Mouse (Mus musculus) liver, postnatal 0 days (tissue): ENCODE measurements around the gene Eci2. TPM values are rescaled to one million over a fixed set of nuclear protein-coding genes. Genes with fewer than 3 reads are reported as not detected.
"Not testable (repeated sequence)": the region's sequence is repeated elsewhere in the genome, so short reads cannot be mapped to it uniquely, and the experiment has no call there.

Source experiments
- ATAC-seq: fragments of 200-750 bp; cut with Nextera tagmentation; 2 replicates; pipeline ENCODE4 v1.8.0; 2017; ENCODE audit warnings: mild to moderate bottlenecking, moderate library complexity
- DNase-seq: peaks from one replicate; pipeline ENCODE4 v3.0.0-alpha.2; 2016
- H3K27ac ChIP-seq: fragments of 300-500 bp; sonication (generic); 2 replicates; pipeline ENCODE4 v1.5.1; 2014; ENCODE audit warnings: antibody characterized with exemption, moderate library complexity, mild to moderate bottlenecking, low read depth
- H3K27me3 ChIP-seq: fragments of 300-500 bp; sonication (generic); 2 replicates; pipeline ENCODE4 v1.6.1; 2014; ENCODE audit warnings: low read length, control low read depth, mixed read lengths; ENCODE audit not compliant: insufficient read depth
- H3K36me3 ChIP-seq: fragments of 300-500 bp; sonication (generic); replicated peaks from 2 replicates; pipeline ENCODE4 v1.6.1; 2014; ENCODE audit warnings: mild to moderate bottlenecking, control low read depth, low read length, moderate library complexity, mixed read lengths; ENCODE audit not compliant: insufficient read depth
- H3K4me1 ChIP-seq: fragments of 300-500 bp; sonication (generic); 2 replicates; pipeline ENCODE4 v1.6.1; 2014; ENCODE audit warnings: antibody characterized with exemption, mild to moderate bottlenecking, control low read depth; ENCODE audit not compliant: insufficient read depth
- H3K4me2 ChIP-seq: fragments of 300-500 bp; sonication (generic); 2 replicates; pipeline ENCODE4 v1.6.1; 2014; ENCODE audit warnings: low read depth, mild to moderate bottlenecking, low read length, moderate library complexity, mixed read lengths
- H3K4me3 ChIP-seq: fragments of 300-500 bp; sonication (generic); 2 replicates; pipeline ENCODE4 v1.5.1; 2014; ENCODE audit warnings: low read depth, low read length
- H3K9ac ChIP-seq: fragments of 300-500 bp; sonication (generic); replicated peaks from 2 replicates; pipeline ENCODE4 v1.6.1; 2014; ENCODE audit warnings: mild to moderate bottlenecking, moderate library complexity
- H3K9me3 ChIP-seq: fragments of 300-500 bp; sonication (generic); 2 replicates; pipeline ENCODE4 v1.6.1; 2016; ENCODE audit warnings: mild to moderate bottlenecking, control low read depth, low read length, mixed read lengths
- CTCF ChIP-seq: sonication (generic); IDR thresholded peaks from 2 replicates; pipeline ENCODE4 v1.5.1; 2016; ENCODE audit warnings: antibody characterized with exemption, low read depth
- EP300 ChIP-seq: IDR thresholded peaks from 2 replicates; pipeline ENCODE4 v1.6.1; 2016; ENCODE audit warnings: antibody characterized with exemption, low read depth, mild to moderate bottlenecking
- WGBS: fragments of 180-500 bp; shearing (Covaris S2); extraction: QIAGEN DNeasy Blood & Tissue Kit; methylation state at CpG from one replicate; pipeline ENCODE4 v1.1.7; 2014; ENCODE audit not compliant: insufficient replicate concordance; 5-methylcytosine and 5-hydroxymethylcytosine counted together
- polyA plus RNA-seq: library from polyadenylated mRNA; unstranded; fragments of >200 nt; fragmentation: Nextera tagmentation; extraction: Ambion mirVana; gene quantifications from 2 replicates; pipeline ENCODE4 v1.2.1, GENCODE M21; 2015

The Eci2 gene
- polyA plus RNA-seq, 1 experiment from 2014 or later: 131 TPM

GRCm38 (mm10) chr13:34963511-34964397, 63.1 kb downstream of the Eci2 start, which contains the start of gene Eci3:
Gene Eci3 (minus strand): TSS chr13:34963810.
- Histone ChIP-seq H3K4me2 (peak within 1 kb of the TSS; percentile 77), H3K27me3 (peaks cover 19% of the 10 kb centered on the region), H3K4me1 (peaks cover 9% of the 10 kb centered on the region), H3K36me3 (no peaks in the 10 kb centered on the region), H3K9me3 (no peaks in the 10 kb centered on the region), H3K9ac (peak within 1 kb of the TSS; percentile 26), H3K27ac (no peak within 1 kb of the TSS), H3K4me3 (peak within 1 kb of the TSS; percentile 37)
- WGBS: 6% methylated on average over 32 of the region's 32 CpGs
- ATAC-seq: no peak
- peak; percentile 20 for DNase-seq
- TF ChIP-seq EP300 (no peak), CTCF (no peak)

- no peak for DNase-seq
- ATAC-seq: no peak
- 65% methylated on average over 4 of the region's 4 CpGs for WGBS
These were observed 65.7 kb downstream of the Eci2 start for GRCm38 (mm10) chr13:34960996-34961770.

GRCm38 (mm10) chr13:34958158-34958557, 68.7 kb downstream of the Eci2 start:
- not testable (repeated sequence) for H3K27ac ChIP-seq, H3K4me1 ChIP-seq, DNase-seq, H3K4me2 ChIP-seq, H3K36me3 ChIP-seq, H3K9ac ChIP-seq, ATAC-seq, H3K4me3 ChIP-seq, H3K9me3 ChIP-seq, H3K27me3 ChIP-seq
- 85% methylated on average over 3 of the region's 3 CpGs for WGBS

More at GRCm38 (mm10) chr13:34960996-34961770, 65.7 kb downstream of the Eci2 start:
- no peaks in the 10 kb centered on the region for H3K9me3 ChIP-seq
- H3K4me2 ChIP-seq: no peak overlapping the region
- peaks cover 9% of the 10 kb centered on the region for H3K4me1 ChIP-seq
- H3K27me3 ChIP-seq: peaks cover 19% of the 10 kb centered on the region
- no peak overlapping the region for H3K9ac ChIP-seq
- no peak overlapping the region for H3K4me3 ChIP-seq
- no peak overlapping the region for H3K27ac ChIP-seq
- no peaks in the 10 kb centered on the region for H3K36me3 ChIP-seq
- TF ChIP-seq EP300: no peak
- no peak for TF ChIP-seq CTCF

- Histone ChIP-seq H3K36me3 (no peaks in the 10 kb centered on the region), H3K4me3 (no peak overlapping the region), H3K4me1 (no peaks in the 10 kb centered on the region), H3K9ac (no peak overlapping the region), H3K27me3 (no peaks in the 10 kb centered on the region), H3K4me2 (no peak overlapping the region), H3K9me3 (no peaks in the 10 kb centered on the region), H3K27ac (no peak overlapping the region)
- no peak for TF ChIP-seq CTCF
- no peak for TF ChIP-seq EP300
- DNase-seq (no peak), ATAC-seq (no peak)
- WGBS: 77% methylated on average over 4 of the region's 4 CpGs
These were observed 70.0 kb downstream of the Eci2 start for GRCm38 (mm10) chr13:34956901-34957300.

GRCm38 (mm10) chr13:34951437-34951836, 75.5 kb downstream of the Eci2 start:
- WGBS: 58% methylated on average over 2 of the region's 2 CpGs
- H3K9ac ChIP-seq, H3K9me3 ChIP-seq, H3K27ac ChIP-seq, H3K4me3 ChIP-seq, H3K4me1 ChIP-seq, ATAC-seq, H3K27me3 ChIP-seq, H3K4me2 ChIP-seq, H3K36me3 ChIP-seq, DNase-seq: not testable (repeated sequence)

- DNase-seq: no peak
- Histone ChIP-seq H3K4me3 (no peak overlapping the region), H3K9me3 (no peaks in the 10 kb centered on the region), H3K27ac (no peak overlapping the region), H3K27me3 (no peaks in the 10 kb centered on the region), H3K36me3 (no peaks in the 10 kb centered on the region), H3K9ac (no peak overlapping the region), H3K4me2 (no peak overlapping the region), H3K4me1 (no peaks in the 10 kb centered on the region)
- ATAC-seq: no peak
- TF ChIP-seq EP300 (no peak), CTCF (no peak)
These were observed 84.5 kb downstream of the Eci2 start for GRCm38 (mm10) chr13:34942370-34942769.
